Mouse (Mus musculus): ENCODE results near the gene Anks1b. TPM values are rescaled to one million over a fixed set of nuclear protein-coding genes. Genes with fewer than 3 reads are reported as not detected.
A peak's percentile ranks its signal among the peaks of the same experiment; 100 is the strongest.

The Anks1b gene
- polyA plus RNA-seq, 1 experiment from 2014 or later: 23.6 TPM

- Histone ChIP-seq H3K4me3 (replicated peaks) (no peak overlapping the region), H3K9ac (no peak overlapping the region), H3K9me3 (no peaks in the 10 kb centered on the region), H3K27ac (no peak overlapping the region), H3K36me3 (replicated peaks) (no peaks in the 10 kb centered on the region), H3K4me1 (no peaks in the 10 kb centered on the region), H3K4me2 (no peak overlapping the region), H3K27me3 (no peaks in the 10 kb centered on the region)
- 88% methylated on average over 3 of the region's 3 CpGs for WGBS
- no peak for ATAC-seq (ENCODE audit: low FRiP score)
Measured at GRCm38 (mm10) chr10:90220470-90220869, 347.2 kb downstream of the Anks1b start.

DNA sequence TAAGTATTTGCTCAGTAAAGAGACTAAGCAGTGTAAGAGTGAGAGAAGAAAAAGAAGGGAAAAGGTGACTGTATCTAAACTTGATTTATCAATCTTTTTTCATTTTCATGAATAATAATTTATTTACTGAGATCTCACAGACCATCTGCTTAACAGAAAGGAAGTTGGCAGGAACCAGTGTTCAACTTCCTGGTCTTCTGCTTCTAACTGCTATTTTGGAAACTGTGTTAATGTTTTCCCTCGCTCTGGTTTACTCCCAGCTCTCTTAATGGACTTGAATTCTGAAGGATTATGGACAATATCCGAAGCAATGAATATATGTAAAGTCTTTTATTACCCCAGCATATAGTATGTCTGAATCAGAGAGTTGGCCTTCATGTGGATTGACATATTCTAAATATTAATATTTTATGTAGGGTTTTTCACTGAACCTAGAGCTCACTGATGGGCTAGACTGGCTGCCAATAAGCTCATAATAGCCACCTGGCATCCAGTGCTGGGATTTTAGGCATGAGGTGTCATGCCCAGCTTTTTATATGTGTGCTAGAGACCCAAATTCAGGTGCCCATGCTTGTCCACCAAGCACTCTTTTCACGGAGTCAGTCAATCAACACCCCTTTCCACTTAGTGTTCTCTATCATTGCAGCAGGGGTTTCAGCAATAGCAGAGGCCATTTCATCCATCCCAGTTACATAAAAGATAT lies 349.6 kb downstream of the Anks1b start:
- no peak for ATAC-seq (ENCODE audit: low FRiP score)
- no peaks in the 10 kb centered on the region for H3K36me3 ChIP-seq (replicated peaks)
- no peak overlapping the region for H3K4me3 ChIP-seq (replicated peaks)
- 92% methylated on average over 3 of the region's 3 CpGs for WGBS
- no peaks in the 10 kb centered on the region for H3K9me3 ChIP-seq
- H3K27me3 ChIP-seq: no peaks in the 10 kb centered on the region
- H3K4me1 ChIP-seq: no peaks in the 10 kb centered on the region
- H3K4me2 ChIP-seq: no peak overlapping the region
- H3K27ac ChIP-seq: no peak overlapping the region
- H3K9ac ChIP-seq: no peak overlapping the region

DNA sequence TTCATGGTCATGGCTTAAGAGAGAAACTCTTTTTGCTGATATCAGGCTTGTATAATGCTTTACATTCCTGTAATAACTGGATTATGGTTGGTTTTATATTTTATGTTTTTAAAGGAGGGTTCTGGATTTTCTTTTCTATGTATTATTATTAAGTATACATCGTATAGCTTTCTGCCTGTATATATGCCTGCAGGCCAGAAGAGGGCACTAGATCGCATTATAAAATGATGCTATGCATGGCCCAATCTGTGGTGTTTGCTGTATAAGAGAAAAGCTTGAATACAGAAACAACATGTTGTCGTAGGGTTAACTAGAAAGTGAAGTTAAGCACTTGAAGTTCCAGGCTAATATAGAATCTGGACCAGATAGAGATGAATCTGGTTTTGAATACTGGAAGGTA lies 362.0 kb downstream of the Anks1b start:
- Histone ChIP-seq H3K4me2 (no peak overlapping the region), H3K4me1 (no peaks in the 10 kb centered on the region), H3K27me3 (no peaks in the 10 kb centered on the region), H3K9me3 (no peaks in the 10 kb centered on the region), H3K9ac (no peak overlapping the region), H3K27ac (no peak overlapping the region), H3K4me3 (replicated peaks) (no peak overlapping the region), H3K36me3 (replicated peaks) (no peaks in the 10 kb centered on the region)
- 82% methylated on average over 3 of the region's 3 CpGs for WGBS
- ATAC-seq (ENCODE audit: low FRiP score): no peak

DNA sequence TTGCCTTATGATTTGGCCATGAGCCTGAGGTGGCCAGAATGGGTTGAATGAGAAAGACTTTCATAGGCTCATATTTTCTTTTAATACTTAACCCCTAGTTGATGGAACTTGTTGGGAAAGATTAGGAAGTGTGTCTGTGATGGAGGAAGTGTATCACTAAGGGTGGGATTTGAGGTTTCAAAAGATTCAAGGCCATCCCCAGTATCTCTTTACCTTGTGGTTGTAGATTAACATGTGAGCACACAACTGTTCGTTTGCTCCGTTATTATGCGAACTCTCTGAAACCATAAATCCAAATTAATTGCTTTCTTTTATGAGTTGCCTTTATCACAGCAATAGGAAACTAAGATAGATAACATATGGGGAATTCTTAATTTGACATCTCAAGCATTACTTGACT lies 364.0 kb downstream of the Anks1b start:
- Histone ChIP-seq H3K27ac (no peak overlapping the region), H3K27me3 (no peaks in the 10 kb centered on the region), H3K4me1 (no peaks in the 10 kb centered on the region), H3K9me3 (no peaks in the 10 kb centered on the region), H3K9ac (no peak overlapping the region), H3K36me3 (replicated peaks) (no peaks in the 10 kb centered on the region), H3K4me3 (replicated peaks) (no peak overlapping the region), H3K4me2 (no peak overlapping the region)
- 94% methylated on average over 3 of the region's 3 CpGs for WGBS
- no peak for ATAC-seq (ENCODE audit: low FRiP score)

DNA sequence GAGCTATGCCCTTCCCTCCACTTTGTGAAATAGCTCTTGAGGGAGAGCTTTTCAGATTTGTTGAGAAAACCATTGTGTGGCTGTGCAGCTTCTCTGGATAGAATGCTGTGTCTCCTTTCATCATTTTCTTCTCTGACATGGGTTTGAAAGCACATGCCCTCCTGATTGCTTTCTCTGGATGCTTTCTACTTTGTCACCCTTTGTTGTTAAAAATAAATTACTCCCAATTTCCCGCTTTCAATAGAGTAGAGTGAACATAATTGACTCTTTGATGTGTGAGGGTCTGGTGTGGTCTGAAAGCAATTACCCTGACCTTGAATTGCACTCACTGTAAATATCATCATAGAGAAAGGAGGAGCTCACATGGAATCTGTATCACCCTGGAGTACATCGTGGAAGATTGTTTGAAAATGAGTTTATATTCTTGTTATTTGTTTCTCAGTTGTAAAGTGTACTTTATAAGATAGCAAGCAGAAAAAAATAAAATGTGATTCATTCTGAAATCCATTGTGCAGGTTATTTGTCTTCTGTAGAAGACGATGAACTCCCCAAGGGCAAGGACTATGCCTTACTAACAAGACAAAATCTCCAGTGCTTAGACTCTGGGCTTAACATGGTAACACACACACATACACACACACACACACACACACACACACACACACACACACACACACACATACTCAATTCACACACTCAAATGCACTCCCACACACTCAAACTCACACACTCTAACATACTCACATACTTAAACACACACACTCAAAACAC lies 385.8 kb downstream of the Anks1b start:
- Histone ChIP-seq H3K4me2 (no peak overlapping the region), H3K4me3 (replicated peaks) (no peak overlapping the region), H3K27ac (no peak overlapping the region), H3K9ac (no peak overlapping the region), H3K9me3 (no peaks in the 10 kb centered on the region), H3K27me3 (no peaks in the 10 kb centered on the region), H3K36me3 (replicated peaks) (no peaks in the 10 kb centered on the region), H3K4me1 (no peaks in the 10 kb centered on the region)
- 28% methylated on average over 3 of the region's 3 CpGs for WGBS
- peak; percentile 89 for ATAC-seq (ENCODE audit: low FRiP score)

DNA sequence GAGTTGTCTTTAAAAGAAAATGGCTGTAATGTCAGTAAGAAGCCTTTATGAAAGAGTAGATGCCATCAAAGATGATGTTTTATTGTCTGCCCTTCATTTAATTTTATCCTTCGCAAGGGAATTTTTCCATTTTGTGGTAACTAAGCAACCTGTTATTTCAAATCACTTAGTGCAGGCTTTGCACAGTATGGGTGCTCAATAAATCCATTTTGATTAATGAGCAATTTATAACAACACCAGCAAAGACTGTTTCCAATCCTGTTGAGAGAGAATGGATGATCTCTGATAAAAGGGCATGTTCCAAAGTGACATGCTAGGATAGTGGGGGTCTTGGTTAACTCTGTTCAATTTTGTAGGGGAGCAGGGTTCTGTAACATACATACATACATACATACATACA lies 398.0 kb downstream of the Anks1b start:
- Histone ChIP-seq H3K36me3 (replicated peaks) (no peaks in the 10 kb centered on the region), H3K9ac (no peak overlapping the region), H3K4me3 (replicated peaks) (no peak overlapping the region), H3K27me3 (no peaks in the 10 kb centered on the region), H3K27ac (no peak overlapping the region), H3K4me1 (no peaks in the 10 kb centered on the region), H3K9me3 (no peaks in the 10 kb centered on the region), H3K4me2 (no peak overlapping the region)
- ATAC-seq (ENCODE audit: low FRiP score): no peak
- WGBS: 78% methylated on average over 1 of the region's 1 CpGs

- no peaks in the 10 kb centered on the region for H3K36me3 ChIP-seq (replicated peaks)
- no peak for ATAC-seq (ENCODE audit: low FRiP score)
- no peak overlapping the region for H3K4me3 ChIP-seq (replicated peaks)
- H3K4me1 ChIP-seq: no peaks in the 10 kb centered on the region
- H3K27ac ChIP-seq: no peak overlapping the region
- no peak overlapping the region for H3K4me2 ChIP-seq
- 79% methylated on average over 2 of the region's 2 CpGs for WGBS
- no peaks in the 10 kb centered on the region for H3K27me3 ChIP-seq
- no peak overlapping the region for H3K9ac ChIP-seq
- H3K9me3 ChIP-seq: no peaks in the 10 kb centered on the region
Measured at GRCm38 (mm10) chr10:90273311-90273710, 400.0 kb downstream of the Anks1b start.

GRCm38 (mm10) chr10:90286589-90286988 lies 413.3 kb downstream of the Anks1b start:
- Histone ChIP-seq H3K36me3 (replicated peaks) (no peaks in the 10 kb centered on the region), H3K9ac (no peak overlapping the region), H3K4me2 (no peak overlapping the region), H3K27ac (no peak overlapping the region), H3K4me3 (replicated peaks) (no peak overlapping the region), H3K4me1 (no peaks in the 10 kb centered on the region), H3K9me3 (no peaks in the 10 kb centered on the region), H3K27me3 (no peaks in the 10 kb centered on the region)
- 76% methylated on average over 1 of the region's 1 CpGs for WGBS
- ATAC-seq (ENCODE audit: low FRiP score): no peak

DNA sequence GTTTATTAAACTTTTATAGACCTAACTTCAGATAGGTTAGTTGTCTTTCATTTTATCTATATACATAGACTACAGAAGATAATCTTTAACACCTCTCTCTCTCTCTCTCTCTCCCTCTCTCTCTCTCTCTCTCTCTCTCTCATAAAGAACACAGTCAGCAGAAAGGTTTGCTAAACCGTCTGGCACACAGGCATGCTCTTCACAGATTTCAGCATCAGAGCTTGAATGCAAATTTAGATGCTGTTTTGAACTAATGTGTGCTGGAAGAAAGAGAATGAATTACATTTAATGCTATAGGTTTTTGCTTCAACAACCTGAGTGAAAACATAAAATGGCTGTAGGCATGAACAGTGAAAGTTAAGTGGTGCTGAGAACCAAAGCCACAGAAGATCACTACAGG lies 429.9 kb downstream of the Anks1b start:
- no peaks in the 10 kb centered on the region for H3K36me3 ChIP-seq (replicated peaks)
- no peak for ATAC-seq (ENCODE audit: low FRiP score)

GRCm38 (mm10) chr10:90306156-90306555 lies 432.8 kb downstream of the Anks1b start:
- no peak overlapping the region for H3K27ac ChIP-seq
- no peaks in the 10 kb centered on the region for H3K4me1 ChIP-seq
- no peak overlapping the region for H3K9ac ChIP-seq
- no peak overlapping the region for H3K4me3 ChIP-seq (replicated peaks)
- no peaks in the 10 kb centered on the region for H3K36me3 ChIP-seq (replicated peaks)
- H3K9me3 ChIP-seq: no peaks in the 10 kb centered on the region
- H3K27me3 ChIP-seq: no peaks in the 10 kb centered on the region
- no peak for ATAC-seq (ENCODE audit: low FRiP score)
- no peak overlapping the region for H3K4me2 ChIP-seq

More for the DNA sequence above, 429.9 kb downstream of the Anks1b start:
- H3K9ac ChIP-seq: no peak overlapping the region
- H3K4me1 ChIP-seq: no peaks in the 10 kb centered on the region
- no peak overlapping the region for H3K27ac ChIP-seq
- no peak overlapping the region for H3K4me3 ChIP-seq (replicated peaks)
- no peak overlapping the region for H3K4me2 ChIP-seq
- H3K27me3 ChIP-seq: no peaks in the 10 kb centered on the region
- no peaks in the 10 kb centered on the region for H3K9me3 ChIP-seq
- WGBS: 62% methylated on average over 1 of the region's 1 CpGs

GRCm38 (mm10) chr10:90307931-90308555 lies 434.7 kb downstream of the Anks1b start:
- Histone ChIP-seq H3K27ac (no peak overlapping the region), H3K27me3 (no peaks in the 10 kb centered on the region), H3K4me3 (replicated peaks) (no peak overlapping the region), H3K4me1 (no peaks in the 10 kb centered on the region), H3K36me3 (replicated peaks) (no peaks in the 10 kb centered on the region), H3K9ac (no peak overlapping the region), H3K9me3 (no peaks in the 10 kb centered on the region), H3K4me2 (no peak overlapping the region)
- ATAC-seq (ENCODE audit: low FRiP score): no peak
- WGBS: 51% methylated on average over 5 of the region's 5 CpGs

DNA sequence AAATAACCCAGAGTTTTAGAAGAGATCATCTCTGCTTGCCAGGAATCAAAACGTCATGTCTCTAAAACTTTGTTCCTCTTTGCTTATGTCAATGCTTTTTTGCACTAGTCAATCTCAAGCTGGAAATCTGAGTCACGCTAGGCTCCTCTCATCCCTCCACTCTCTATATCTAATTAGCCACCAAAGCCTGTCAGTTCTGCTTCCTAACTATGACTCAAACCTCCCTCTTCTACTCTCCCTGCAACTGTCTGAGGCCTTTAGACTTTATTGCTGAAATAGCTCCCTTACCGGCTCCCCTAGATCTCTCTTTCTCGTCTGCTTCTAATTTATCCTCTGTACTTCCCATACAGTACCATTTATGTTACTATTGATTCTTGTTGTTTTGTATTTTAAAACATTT lies 456.5 kb downstream of the Anks1b start:
- ATAC-seq (ENCODE audit: low FRiP score): no peak
- no peaks in the 10 kb centered on the region for H3K27me3 ChIP-seq
- WGBS: 90% methylated on average over 4 of the region's 4 CpGs
- H3K9me3 ChIP-seq: no peaks in the 10 kb centered on the region
- H3K9ac ChIP-seq: no peak overlapping the region
- H3K4me3 ChIP-seq (replicated peaks): no peak overlapping the region
- no peaks in the 10 kb centered on the region for H3K4me1 ChIP-seq
- no peak overlapping the region for H3K27ac ChIP-seq
- no peak overlapping the region for H3K4me2 ChIP-seq
- no peaks in the 10 kb centered on the region for H3K36me3 ChIP-seq (replicated peaks)

DNA sequence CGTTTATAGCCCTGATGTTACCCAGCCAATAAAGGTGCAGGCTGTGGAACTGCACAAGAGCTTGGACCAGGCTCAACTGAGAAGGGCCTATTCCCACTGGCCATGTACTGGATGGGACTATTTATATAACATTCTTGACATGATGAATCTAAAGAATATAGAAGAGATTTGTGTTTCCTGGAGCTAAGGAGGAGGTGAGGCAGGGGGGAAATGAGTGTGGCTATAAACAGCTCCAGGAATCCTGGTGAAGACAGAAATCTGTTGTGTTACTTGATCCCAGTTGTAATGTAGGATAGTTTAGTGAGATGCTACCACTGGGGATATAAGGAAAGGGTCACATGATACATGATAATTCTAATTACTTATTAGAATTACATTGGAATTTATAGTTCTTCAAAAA lies 472.1 kb downstream of the Anks1b start:
- Histone ChIP-seq H3K4me3 (replicated peaks) (no peak overlapping the region), H3K9ac (no peak overlapping the region), H3K4me2 (no peak overlapping the region), H3K9me3 (no peaks in the 10 kb centered on the region), H3K36me3 (replicated peaks) (no peaks in the 10 kb centered on the region), H3K27ac (no peak overlapping the region), H3K27me3 (no peaks in the 10 kb centered on the region), H3K4me1 (no peaks in the 10 kb centered on the region)
- 81% methylated on average over 1 of the region's 1 CpGs for WGBS
- ATAC-seq (ENCODE audit: low FRiP score): no peak
